Mouse (Mus musculus): ENCODE measurements around the gene Cyp1a2.

Gene Cyp1a2

DNA sequence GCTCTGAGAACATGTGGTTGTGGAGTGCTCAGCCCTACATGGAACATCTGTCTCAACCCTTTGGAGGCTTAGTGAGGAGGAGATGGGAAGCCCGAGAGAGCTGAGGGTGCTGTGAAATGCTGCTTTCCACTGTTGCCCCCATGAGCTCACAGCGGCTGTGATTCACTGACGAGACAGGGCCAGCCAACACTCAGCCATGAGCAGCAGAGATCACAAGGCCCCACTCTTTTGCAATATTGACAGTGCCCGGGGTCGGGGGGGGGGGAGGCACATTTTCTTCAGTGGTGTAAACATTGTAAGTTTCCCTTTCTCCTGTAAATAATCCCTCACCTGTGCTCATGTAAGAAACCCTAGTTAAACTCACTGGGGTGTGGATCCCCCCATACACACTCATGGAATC lies 12.0 kb downstream of the Cyp1a2 start:
- no peak for DNase-seq (ENCODE audit: low read depth, low spot score)

DNA sequence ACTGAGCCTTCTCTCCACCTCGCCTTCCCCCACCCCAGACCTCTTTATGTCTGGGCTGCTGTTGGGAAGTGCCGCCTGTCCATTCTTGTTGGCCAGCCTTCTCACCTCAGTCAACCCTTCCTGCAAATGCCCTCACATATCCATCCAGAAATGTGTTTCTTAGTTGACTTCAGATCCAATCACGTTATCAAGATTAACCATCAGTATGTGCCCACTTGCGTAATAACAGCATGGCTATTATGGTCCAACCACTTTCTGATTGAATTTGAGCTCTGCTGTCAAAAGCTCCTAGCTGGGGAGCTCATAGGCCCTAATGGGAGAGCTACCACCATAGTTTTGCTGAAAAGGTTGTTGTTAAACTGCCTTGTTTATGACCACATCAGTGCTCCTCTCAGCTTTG lies 12.5 kb downstream of the Cyp1a2 start:
- no peak for DNase-seq (ENCODE audit: low read depth, low spot score)

DNA sequence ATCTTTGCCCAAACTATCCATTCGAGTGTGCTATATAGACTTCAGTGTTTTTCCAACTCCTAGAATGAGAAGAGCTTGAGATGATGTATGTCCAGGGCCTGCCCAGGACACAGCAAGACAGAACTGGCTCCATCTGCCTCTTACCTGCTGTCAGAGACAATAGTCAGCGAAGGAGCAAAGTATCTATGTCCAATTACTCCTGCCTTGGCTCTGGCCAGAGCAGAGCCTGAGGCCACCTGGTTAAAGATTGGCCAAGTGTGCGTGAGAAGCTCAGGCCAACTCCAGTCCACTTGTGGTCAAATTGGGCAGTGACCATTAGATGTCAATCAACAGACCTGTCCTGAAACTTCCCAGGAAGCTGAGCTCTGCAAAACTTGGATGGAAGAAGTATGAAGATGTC lies 13.9 kb downstream of the Cyp1a2 start:
- DNase-seq (ENCODE audit: low read depth, low spot score), result no peak

DNA sequence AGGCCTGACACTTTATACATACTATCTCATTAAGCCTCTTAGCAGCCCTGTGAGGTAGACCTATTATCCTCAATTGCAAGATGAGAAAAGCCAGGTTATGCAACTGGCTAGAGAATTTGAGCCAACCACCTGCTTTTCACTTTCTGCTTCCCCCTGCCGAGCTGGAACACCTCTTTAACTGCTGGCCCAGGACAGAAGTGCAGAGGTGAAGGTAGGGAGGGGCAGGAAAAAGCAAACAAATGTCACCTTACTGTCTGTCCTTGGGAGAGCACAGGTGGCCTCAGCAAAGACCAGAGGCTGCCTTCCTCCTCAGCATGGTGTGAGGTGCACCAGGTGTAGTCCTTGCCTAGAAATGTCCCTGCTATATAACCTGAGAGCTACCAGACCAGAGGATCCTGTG lies 15.2 kb downstream of the Cyp1a2 start:
- no peak for DNase-seq (ENCODE audit: low read depth, low spot score)

DNA sequence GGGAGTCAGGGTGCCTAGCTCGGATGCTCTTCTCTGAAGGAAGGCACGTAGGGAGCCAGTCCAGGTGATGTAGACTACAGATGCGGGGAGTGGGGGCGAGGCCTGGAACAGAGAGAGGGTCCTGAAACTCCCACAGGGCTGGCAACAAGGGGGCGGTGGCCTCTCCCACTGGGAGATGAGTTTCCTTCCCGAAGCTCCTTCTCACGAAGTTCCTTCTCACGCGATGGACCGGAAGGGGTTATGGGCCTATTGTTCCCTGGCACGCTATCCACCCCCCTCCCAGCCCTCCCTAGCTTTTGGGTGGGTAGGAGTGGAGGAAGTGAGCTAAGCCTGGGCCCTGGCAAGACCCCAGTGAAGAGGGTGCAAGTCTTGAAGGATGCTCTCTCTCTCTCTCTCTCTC lies 15.7 kb downstream of the Cyp1a2 start:
- no peak for DNase-seq (ENCODE audit: low read depth, low spot score)

DNA sequence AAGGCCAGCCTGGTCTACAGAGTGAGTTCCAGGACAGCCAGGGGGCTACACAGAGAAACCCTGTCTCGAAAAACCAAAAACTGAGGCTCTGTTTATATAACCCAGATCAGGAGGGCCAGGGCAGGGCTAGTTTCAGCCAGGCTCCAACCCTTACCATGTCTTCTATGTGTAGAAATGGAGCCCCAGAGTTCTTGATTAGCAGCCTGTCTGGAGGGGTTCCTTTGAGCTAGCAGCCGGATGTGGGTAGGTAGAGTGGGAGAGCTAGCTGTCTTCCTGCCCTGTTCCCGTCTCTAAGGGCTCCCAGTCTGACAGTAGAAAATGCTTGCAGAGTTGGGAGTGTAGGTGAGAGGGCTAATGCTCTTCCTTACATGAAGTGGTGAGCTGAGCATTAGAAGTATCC lies 16.4 kb downstream of the Cyp1a2 start:
- peak; percentile 44 for DNase-seq (ENCODE audit: low read depth, low spot score)

DNA sequence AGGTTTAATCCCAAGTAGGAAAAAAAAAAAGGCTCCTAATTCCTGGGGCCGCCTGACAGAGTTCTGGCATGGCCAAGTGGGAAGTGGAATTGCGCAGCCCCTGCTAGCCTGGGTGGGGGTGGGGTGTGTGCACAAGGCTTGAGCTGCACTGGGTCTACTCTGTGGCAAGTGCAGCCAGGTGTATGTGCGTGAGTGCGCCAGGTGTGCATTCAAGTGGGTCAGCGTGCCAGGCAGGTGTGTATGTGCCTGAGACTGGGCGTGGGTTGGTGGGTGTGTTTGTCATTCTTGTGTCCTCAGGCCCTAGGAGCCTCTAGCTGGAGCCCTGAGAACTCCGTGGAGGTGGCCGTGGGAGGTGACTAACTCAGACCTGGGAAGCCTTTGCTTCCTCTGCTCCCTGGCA lies 17.0 kb downstream of the Cyp1a2 start:
- DNase-seq (ENCODE audit: low read depth, low spot score), result no peak

DNA sequence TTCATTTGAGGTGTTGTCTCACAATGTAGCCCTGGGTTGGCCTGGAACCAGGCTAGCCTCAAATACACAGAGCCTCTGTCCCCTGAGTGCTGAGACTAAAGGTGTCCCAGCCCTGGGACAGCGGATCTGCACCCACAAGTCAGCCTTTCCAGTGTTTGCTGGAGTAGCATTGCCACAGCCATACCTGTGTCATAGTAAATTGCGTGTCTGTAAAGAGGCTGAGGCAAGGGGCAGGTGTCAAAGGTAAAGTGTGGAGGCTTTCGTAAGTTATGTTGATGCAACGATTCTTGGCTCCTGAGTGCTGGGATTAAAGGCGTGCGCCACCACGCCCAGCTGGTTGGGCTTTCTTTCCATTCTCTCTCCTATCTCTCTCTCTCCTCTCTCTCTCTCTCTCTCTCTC lies 18.9 kb downstream of the Cyp1a2 start:
- DNase-seq (ENCODE audit: low read depth, low spot score), result no peak

DNA sequence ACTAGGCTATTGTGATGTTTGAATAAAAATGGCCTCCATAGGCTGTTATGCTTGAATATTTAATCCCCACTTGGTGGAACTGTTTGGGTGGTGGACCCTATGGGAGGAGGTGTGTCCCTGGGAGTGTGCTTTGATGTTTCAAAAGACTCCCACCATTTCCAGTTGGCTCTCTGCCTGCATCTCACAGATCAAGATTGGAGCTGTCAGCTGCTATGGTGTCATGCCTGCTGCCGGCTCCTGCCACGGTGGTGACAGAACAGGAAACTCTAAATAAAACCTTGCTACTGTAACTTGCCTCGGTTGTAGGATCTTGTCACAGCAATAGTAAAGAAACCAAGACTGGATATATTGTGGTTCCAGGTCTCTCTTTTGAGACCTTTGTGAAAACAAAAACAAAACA lies 22.0 kb downstream of the Cyp1a2 start:
- no peak for DNase-seq (ENCODE audit: low read depth, low spot score)

DNA sequence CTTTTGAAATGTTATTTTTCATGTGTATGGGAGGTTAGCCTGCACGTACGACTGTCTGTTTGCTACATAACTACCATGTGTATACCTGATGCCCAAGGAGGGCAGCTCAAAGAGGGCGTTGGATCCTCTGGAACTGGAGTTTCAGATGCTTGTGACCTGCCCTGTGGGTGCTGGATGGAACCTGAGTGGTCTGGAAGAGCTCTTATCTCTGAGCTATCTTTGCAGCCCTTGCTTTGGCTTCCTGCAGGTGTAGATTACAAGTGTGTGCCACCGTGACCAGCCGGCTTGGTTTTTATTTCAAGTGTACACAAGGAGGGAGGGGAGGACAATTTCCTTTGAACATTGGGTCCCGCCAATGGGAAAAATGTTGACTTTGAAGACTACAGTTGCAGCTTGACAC lies 23.0 kb downstream of the Cyp1a2 start:
- no peak for DNase-seq (ENCODE audit: low read depth, low spot score)

DNA sequence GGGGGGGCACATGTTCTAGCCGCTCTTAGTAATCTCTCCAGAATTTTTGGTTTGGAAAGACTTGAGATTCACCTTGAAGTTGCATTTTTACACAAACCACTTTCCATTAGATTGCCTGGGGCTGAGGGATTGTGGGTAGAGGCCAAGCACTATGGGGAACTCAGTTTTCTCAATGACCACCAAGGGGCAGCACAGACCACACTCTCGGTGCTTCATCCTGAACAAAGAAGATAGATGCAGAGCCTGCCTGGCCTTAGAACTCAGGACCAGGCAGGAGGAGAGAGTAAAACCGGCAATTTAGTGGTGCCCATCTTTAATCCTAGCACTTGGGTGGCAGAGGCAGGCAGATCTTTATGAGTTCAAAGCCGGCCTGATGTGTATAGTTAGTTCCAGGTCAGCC lies 23.7 kb downstream of the Cyp1a2 start:
- peak; percentile 88 for DNase-seq (ENCODE audit: low read depth, low spot score)

DNA sequence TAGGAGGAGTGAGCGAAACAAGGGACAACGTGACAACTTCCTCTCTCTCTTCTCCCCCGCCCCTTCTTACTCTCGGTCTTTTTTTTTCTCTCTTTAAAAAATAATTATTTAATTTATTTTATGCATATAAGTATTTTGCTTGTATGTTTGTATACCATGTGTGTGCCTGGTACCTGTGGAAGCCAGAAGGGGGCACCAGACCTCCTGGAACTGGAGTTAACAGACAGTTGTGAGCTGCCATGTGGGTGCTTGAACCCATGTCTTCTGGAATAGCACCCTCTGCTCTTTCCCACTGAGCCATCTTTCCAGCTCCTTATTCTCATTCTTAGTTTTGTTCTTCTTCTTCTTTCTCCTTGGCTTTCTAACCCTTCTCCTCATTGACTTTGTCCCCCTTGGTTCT lies 24.5 kb downstream of the Cyp1a2 start:
- peak; percentile 26 for DNase-seq (ENCODE audit: low read depth, low spot score)

DNA sequence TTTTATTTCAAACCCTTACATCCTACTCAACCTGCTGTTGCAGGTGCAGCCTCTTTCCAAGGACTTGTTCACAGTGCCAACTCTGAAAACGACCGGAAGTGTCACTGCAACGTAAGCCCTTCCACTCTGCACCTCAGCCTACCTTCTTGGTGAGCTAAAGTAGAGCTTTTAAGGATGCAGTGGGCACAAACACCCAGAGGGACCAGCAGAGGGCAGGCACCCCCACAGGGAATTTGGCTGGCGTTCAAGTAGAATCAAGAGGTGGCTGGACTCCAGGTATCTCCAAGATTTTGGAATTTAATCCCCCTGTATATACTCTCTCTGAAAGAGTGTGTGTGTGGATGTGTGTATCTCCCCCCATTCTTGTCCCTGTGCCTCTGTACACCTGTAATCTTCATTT lies 25.7 kb downstream of the Cyp1a2 start:
- DNase-seq (ENCODE audit: low read depth, low spot score), result peak; percentile 3

DNA sequence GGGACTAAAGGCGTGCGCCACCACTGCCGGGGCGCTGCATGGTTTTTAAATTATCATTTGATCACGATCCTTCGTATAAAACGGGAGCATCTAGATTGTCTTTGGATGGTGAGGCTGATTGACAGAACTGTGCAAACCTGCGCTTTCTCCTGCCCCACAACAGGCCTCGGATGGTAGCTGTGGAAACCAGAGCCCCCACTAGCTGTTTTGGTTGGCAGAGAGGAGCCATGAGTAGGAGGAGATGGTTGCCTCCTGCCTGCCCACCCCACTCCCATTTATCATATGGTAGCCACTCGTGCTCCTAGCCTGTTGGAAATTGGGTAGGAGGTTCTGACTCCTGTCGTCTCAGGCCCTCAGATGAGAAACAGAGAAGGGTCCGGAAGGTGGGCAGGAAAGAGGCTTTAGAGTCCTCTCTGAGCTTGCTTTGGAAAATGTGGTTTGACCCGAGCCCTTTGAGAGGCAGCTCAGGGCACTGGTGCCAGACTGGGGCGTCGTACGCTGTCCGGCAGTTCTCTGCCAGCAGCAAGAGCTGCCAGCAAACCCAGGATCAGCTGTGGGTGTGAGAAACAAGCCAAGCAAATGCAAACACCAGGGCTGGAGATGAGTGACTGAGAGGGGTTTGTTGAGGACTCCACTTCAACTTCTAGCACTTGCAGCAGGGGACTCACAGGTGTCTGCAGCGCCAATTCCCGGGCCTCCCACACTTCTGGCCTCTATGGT lies 26.7 kb downstream of the Cyp1a2 start:
- no peak for DNase-seq (ENCODE audit: low read depth, low spot score)

DNA sequence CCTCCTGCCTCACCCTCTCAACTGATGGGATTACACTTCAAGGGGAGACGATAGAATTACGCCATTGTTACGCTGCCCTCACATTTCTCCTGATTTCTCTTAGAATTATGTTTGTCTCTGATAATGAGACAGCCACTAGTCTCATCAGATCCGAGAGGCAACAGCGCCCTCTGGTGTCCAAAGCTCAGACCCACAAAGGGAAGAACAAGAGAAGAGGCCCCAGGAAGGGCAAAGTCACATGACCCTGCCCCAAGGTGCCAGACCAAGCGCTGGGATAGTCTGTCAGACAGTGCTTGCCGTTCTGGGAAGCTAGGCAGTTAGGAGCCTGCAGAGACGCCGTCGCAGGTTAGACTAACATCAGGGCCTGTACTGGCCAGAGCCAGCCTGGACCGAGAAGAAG lies 27.8 kb downstream of the Cyp1a2 start:
- DNase-seq (ENCODE audit: low read depth, low spot score), result peak; percentile 96

DNA sequence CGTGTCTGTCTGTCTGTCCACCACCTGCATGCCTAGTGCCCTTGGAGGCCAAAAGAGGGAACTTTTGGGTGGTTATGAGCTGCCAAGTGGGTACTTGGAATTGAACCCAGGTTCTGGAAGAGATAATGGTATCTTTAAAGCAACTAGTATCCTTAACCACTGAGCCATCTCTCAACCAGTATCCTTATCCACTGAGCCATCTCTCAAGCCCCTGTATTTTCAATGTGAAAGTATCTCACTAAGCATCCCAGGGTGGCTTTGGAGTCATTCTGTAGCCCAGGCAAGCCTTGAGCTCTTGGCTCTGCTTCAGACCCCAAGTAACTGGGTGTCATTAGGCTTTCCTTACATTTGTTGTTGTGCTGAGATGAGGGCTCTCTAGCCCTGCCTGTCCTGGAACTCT lies 28.5 kb downstream of the Cyp1a2 start:
- peak; percentile 3 for DNase-seq (ENCODE audit: low read depth, low spot score)

DNA sequence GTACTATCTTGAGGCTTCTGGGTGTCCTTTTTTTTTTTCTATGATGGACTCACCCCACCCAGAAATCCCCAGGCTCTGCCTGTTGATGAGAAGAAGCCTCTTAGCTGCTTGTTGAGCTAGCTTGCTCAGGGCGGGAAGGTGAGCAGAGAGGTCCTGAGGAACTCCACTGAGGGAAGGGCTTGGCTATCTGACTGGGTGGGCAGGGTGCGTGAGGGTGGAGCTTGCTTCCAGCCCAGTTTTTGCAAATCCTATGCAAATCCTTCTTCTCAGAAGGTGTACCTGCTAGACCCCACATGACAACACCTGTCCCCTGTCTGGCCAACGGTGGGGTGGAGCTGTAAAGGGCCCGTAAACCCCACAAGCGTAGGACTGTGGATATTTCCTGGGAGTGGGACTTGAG lies 30.2 kb downstream of the Cyp1a2 start, which contains the start of gene Csk:
Gene Csk, minus strand, starts transcription at position 349 of the 400 bp plus-strand sequence.
- peak; percentile 26 for DNase-seq (ENCODE audit: low read depth, low spot score)

DNA sequence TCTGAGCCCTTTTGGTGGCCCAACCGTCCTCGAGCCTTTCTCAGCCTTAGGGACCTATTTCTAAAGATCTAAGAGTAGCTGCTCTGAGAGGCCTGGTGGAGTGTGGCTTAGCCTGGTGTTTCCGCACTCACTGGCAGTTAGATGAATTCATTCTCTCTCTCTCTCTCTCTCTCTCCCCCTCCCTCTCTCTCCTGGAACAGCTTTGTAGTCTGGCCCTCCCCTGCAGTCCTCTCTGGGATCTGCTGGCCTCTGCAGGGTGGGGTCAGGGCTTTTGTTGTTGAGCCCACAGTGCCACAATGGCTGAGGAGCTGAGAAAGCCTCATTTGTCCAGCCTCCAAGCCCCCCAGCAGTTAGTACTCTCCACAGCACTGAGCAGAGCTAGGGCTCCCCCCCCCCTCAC lies 30.6 kb downstream of the Cyp1a2 start:
- DNase-seq (ENCODE audit: low read depth, low spot score), result peak; percentile 44

DNA sequence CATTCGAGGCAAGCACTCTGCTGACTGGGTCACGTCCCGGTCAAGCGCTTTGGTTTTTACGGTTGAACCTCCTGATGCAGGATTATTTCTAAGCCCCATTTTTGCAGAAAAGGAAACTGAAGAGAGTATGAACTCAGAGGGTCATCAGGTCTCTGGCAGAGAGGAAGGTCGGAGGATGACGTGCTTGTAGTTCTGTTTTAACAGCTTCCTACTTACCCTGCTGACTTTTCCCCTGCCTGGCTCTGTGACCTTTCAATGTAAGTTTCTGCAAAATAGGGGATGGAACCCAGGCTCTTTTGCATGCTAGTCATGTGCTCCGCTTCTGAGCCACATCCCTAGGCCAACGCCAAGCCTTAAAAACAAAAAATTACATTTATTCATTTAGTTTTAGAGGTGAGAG lies 31.2 kb downstream of the Cyp1a2 start:
- DNase-seq (ENCODE audit: low read depth, low spot score), result peak; percentile 50

DNA sequence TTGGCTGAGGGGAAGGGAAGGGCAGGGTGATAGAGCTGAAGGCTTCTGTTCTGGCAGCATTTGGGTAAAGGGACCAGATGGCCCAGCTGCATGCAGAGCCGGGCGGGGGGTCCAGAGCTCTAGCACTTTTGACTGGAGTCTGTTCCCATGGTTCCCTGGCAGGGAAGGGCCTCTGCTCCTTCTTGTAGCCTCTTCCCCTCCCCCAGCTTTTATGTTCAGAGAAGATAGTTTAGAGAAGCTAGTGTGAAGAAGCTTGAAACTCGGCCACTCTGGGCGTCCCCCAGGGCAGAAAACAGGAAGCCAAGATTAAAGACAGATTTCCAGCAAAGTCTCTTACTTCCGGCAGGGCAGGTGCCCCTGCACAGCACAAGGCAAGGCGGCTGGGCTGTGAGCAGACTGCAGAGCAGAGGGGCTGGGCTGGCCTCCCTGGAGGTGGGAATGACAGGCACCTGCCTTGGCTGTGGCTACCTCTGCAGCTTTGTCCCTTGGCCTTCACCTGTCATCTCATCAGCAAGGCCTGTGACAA lies 32.7 kb downstream of the Cyp1a2 start:
- peak; percentile 72 for DNase-seq (ENCODE audit: low read depth, low spot score)

DNA sequence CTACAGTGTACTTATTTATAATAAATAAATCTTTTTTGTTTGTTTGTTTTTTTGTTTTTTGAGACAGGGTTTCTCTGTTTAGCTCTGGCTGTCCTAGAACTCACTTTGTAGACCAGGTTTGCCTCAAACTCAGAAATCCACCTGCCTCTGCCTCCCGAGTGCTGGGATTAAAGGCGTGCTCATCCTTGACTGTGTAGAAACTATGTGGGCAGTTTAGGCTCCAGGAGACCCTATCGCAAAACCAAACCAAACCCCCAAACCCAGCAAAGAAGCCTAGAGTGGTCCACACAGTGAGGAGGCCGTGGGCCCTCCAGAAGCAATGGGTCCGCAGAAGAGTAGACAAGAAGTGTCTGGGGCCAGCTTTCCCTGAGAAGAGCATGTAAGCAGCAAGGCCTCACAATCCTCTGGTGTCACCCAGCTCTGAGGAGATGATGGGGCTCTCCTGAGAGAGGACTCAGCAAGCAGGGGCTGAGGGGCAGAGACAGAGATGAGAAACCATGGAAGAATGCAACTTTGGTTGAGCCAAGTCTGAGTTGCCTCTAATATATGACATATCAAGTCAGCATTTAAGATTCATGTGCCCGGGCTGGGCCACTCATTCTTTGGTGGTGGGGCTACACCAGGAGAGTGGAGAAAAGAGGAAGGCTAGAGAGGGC lies 33.2 kb downstream of the Cyp1a2 start:
- no peak for DNase-seq (ENCODE audit: low read depth, low spot score)

DNA sequence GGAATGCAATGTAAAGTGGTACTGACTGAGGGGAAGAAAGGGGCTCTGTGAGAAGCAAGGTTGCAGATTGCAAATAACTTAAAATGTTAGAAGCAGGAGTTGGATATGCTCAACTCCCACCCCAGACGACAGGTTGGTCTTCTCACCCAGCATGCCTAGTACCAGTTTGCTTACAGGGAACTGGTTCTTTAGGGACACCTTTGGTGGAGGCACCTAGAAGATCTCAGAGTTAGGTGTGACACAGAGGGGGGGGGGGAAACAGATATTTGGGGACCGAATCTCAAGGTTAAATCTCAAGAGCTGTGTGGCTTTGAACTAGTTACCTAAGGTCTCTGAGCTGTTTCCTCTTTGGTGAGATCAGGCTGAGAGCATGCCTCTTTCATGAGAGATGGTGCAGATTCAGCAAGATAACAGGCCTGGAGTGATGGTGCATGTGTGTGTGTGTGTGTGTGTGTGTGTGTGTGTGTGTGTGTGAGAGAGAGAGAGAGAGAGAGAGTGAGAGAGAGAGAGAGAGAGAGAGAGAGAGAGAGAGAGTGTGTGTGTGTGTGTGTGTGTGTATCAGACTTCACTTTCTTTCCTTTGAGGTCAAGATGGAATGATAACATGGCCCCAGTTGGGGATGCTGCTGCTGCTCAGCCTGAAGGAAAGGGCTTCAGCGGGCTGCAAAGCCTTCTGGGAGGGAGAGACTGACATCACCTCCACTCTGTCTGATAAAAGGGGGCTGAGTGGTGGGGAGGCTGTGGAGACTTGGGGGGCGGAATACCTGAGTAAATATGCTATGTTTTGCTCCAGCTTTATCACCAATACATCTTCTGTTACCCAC lies 36.0 kb downstream of the Cyp1a2 start:
- peak; percentile 84 for DNase-seq (ENCODE audit: low read depth, low spot score)

All from CD4-positive, CD25-positive, alpha-beta regulatory T cell, adult 2 months (primary cell).